In genomic region chr17:80574471-80574965, GRCm38 (mm10) we compare ENCODE assay signal across 25 mouse cellular contexts. TPM values are rescaled to one million over a fixed set of nuclear protein-coding genes. Genes with fewer than 3 reads are reported as not detected.
A peak's percentile ranks its signal among the peaks of the same experiment; 100 is the strongest.
DNase-seq lines count a peak whose midpoint lies in the region; ATAC-seq and TF ChIP-seq lines count a peak whose summit lies in the region.
"Had no signal": no experiment of that assay in that cellular context is flagged by ENCODE, and none has a peak within 500 bp of the region (broad histone marks: within the 10 kb centered on the region; RNA-seq: fewer than 3 reads in every experiment).

No protein-coding gene starts in this region.

- 32% methylated on average over 7 of the region's 7 CpGs for WGBS in forebrain, embryonic 14.5 days
- 34% methylated on average over 7 of the region's 7 CpGs for WGBS in forebrain, embryonic 13.5 days
- 61% methylated on average over 7 of the region's 7 CpGs for WGBS in hindbrain, postnatal 0 days
- WGBS in hindbrain, embryonic 11.5 days: 69% methylated on average over 7 of the region's 7 CpGs

- H3K9me3 ChIP-seq in forebrain, embryonic 14.5 days (replicated peaks; ENCODE audit: control insufficient read depth, low read length): no peaks in the 10 kb centered on the region
- H3K9me3 ChIP-seq in forebrain, embryonic 13.5 days (replicated peaks): no peaks in the 10 kb centered on the region
- H3K9me3 ChIP-seq in hindbrain, postnatal 0 days (ENCODE audit: low read length): no peaks in the 10 kb centered on the region
- no peaks in the 10 kb centered on the region for H3K9me3 ChIP-seq in hindbrain, embryonic 11.5 days (ENCODE audit: control insufficient read depth, low read length)
- H3K9me3 ChIP-seq: embryonic facial prominence, embryonic 12.5 days; embryonic facial prominence, embryonic 15.5 days; heart, embryonic 13.5 days; hindbrain, embryonic 10.5 days had no signal

- H3K4me2 ChIP-seq in forebrain, embryonic 14.5 days (ENCODE audit: low read length): no peak overlapping the region
- H3K4me2 ChIP-seq in forebrain, embryonic 13.5 days: no peak overlapping the region
- H3K4me2 ChIP-seq in hindbrain, postnatal 0 days (ENCODE audit: low read depth, low read length): no peak overlapping the region
- no peak overlapping the region for H3K4me2 ChIP-seq in hindbrain, embryonic 11.5 days (replicated peaks; ENCODE audit: low read depth, low read length)
- H3K4me2 ChIP-seq: embryonic facial prominence, embryonic 12.5 days; embryonic facial prominence, embryonic 15.5 days; heart, embryonic 13.5 days; hindbrain, embryonic 14.5 days had no signal

- no peaks in the 10 kb centered on the region for H3K36me3 ChIP-seq in forebrain, embryonic 14.5 days (ENCODE audit: control insufficient read depth, insufficient read depth, low read length)
- no peaks in the 10 kb centered on the region for H3K36me3 ChIP-seq in forebrain, embryonic 13.5 days (ENCODE audit: poor library complexity, severe bottlenecking)
- H3K36me3 ChIP-seq in hindbrain, postnatal 0 days (ENCODE audit: insufficient read depth, low read length): no peaks in the 10 kb centered on the region
- H3K36me3 ChIP-seq in hindbrain, embryonic 11.5 days (ENCODE audit: control insufficient read depth, insufficient read depth, low read length): no peaks in the 10 kb centered on the region
- H3K36me3 ChIP-seq: embryonic facial prominence, embryonic 12.5 days; embryonic facial prominence, embryonic 15.5 days; hindbrain, embryonic 10.5 days had no signal

- H3K27me3 ChIP-seq in forebrain, embryonic 14.5 days (replicated peaks; ENCODE audit: control insufficient read depth, insufficient read depth, low read length): no peaks in the 10 kb centered on the region
- H3K27me3 ChIP-seq in forebrain, embryonic 13.5 days: no peaks in the 10 kb centered on the region
- H3K27me3 ChIP-seq in hindbrain, postnatal 0 days (ENCODE audit: insufficient read depth, low read length): no peaks in the 10 kb centered on the region
- no peaks in the 10 kb centered on the region for H3K27me3 ChIP-seq in hindbrain, embryonic 11.5 days (ENCODE audit: control insufficient read depth, insufficient read depth, low read length)
- H3K27me3 ChIP-seq: CH12.LX; embryonic facial prominence, embryonic 12.5 days; embryonic facial prominence, embryonic 15.5 days; heart, embryonic 13.5 days had no signal

- H3K9ac ChIP-seq in forebrain, embryonic 14.5 days (ENCODE audit: low read length): no peak overlapping the region
- H3K9ac ChIP-seq in forebrain, embryonic 13.5 days: no peak overlapping the region
- H3K9ac ChIP-seq in hindbrain, postnatal 0 days (replicated peaks; ENCODE audit: low read length): no peak overlapping the region
- no peak overlapping the region for H3K9ac ChIP-seq in hindbrain, embryonic 11.5 days (ENCODE audit: low read depth, low read length)
- H3K9ac ChIP-seq: embryonic facial prominence, embryonic 12.5 days; embryonic facial prominence, embryonic 15.5 days; heart, embryonic 13.5 days; hindbrain, embryonic 14.5 days had no signal

- TF ChIP-seq CTCF in hindbrain, postnatal 0 days (IDR thresholded peaks at IDR 0.05; ENCODE audit: low read depth): no peak

- H3K27ac ChIP-seq in forebrain, embryonic 14.5 days (ENCODE audit: low read depth, low read length): no peak overlapping the region
- no peak overlapping the region for H3K27ac ChIP-seq in forebrain, embryonic 13.5 days
- no peak overlapping the region for H3K27ac ChIP-seq in hindbrain, postnatal 0 days
- no peak overlapping the region for H3K27ac ChIP-seq in hindbrain, embryonic 11.5 days (ENCODE audit: low read depth, low read length)
- H3K27ac ChIP-seq: embryonic facial prominence, embryonic 12.5 days; embryonic facial prominence, embryonic 15.5 days; heart, embryonic 13.5 days; hindbrain, embryonic 10.5 days; hindbrain, embryonic 14.5 days had no signal

- 0 out of 2 replicates have a peak, but pooled peaks cover 11% of the 10 kb centered on the region for H3K4me1 ChIP-seq in forebrain, embryonic 14.5 days (ENCODE audit: control insufficient read depth, insufficient read depth, low read length)
- H3K4me1 ChIP-seq in forebrain, embryonic 13.5 days: peaks cover 17% of the 10 kb centered on the region; the same call in 1 of the 2 replicates
- H3K4me1 ChIP-seq in hindbrain, postnatal 0 days (ENCODE audit: insufficient read depth, low read length): no peaks in the 10 kb centered on the region
- H3K4me1 ChIP-seq in hindbrain, embryonic 11.5 days (replicated peaks; ENCODE audit: control insufficient read depth, insufficient read depth, low read length): peaks cover 2% of the 10 kb centered on the region; the same call in 1 of the 2 replicates

- DNase-seq in forebrain, embryonic 14.5 days (ENCODE audit: low spot score): peak; percentile 35
- DNase-seq in hindbrain, postnatal 0 days (ENCODE audit: low spot score): peak; percentile 18
- DNase-seq in hindbrain, embryonic 11.5 days (ENCODE audit: low spot score): no peak
- peak; percentile 49 for DNase-seq in retina, postnatal 1 day
- DNase-seq in retina, embryonic 14.5 days (ENCODE audit: low spot score): no peak
- DNase-seq: adrenal gland, adult 8-10 months; adrenal gland, postnatal 25 days; cerebellum, adult 18-20 months; cerebellum, adult 9-10 months; cerebellum, postnatal 14 days; gastrocnemius, postnatal 10 days; gastrocnemius, postnatal 36 days; heart, adult 18-20 months had no signal

- ATAC-seq in forebrain, embryonic 14.5 days: no peak
- no peak for ATAC-seq in forebrain, embryonic 13.5 days
- no peak for ATAC-seq in hindbrain, postnatal 0 days
- no peak for ATAC-seq in hindbrain, embryonic 11.5 days (ENCODE audit: low FRiP score)
- ATAC-seq in granulocyte monocyte progenitor cell, adult 5-6 weeks (replicated peaks; ENCODE audit: poor library complexity, severe bottlenecking): no peak
- ATAC-seq: activated CD4-positive, CD25-positive, alpha-beta regulatory T cell, adult 4 months; forebrain, embryonic 16.5 days; intestine, postnatal 0 days had no signal

- no peak overlapping the region for H3K4me3 ChIP-seq in forebrain, embryonic 14.5 days (ENCODE audit: low read depth, low read length)
- H3K4me3 ChIP-seq in forebrain, embryonic 13.5 days: no peak overlapping the region
- no peak overlapping the region for H3K4me3 ChIP-seq in hindbrain, postnatal 0 days (ENCODE audit: low read length)
- no peak overlapping the region for H3K4me3 ChIP-seq in hindbrain, embryonic 11.5 days (ENCODE audit: low read depth, low read length)
- H3K4me3 ChIP-seq: embryonic facial prominence, embryonic 12.5 days; embryonic facial prominence, embryonic 15.5 days; heart, embryonic 13.5 days; hindbrain, embryonic 10.5 days had no signal

RNA-seq across cellular contexts. Expression of gene Cdkl4, which starts 3.1 kb away (rescaled TPM):
- 3.6 and 4.8 TPM in 2 replicates for polyA plus RNA-seq in forebrain, embryonic 14.5 days (2014; fragmentation: Nextera tagmentation; extraction: Ambion mirVana)
- polyA plus RNA-seq in forebrain, embryonic 13.5 days (2015; fragmentation: Nextera tagmentation; extraction: Ambion mirVana): 1.5 and 3.6 TPM in 2 replicates
- total RNA-seq in hindbrain, postnatal 0 days (2014; rRNA removed): 6.4 and 8.4 TPM in 2 replicates
- polyA plus RNA-seq in hindbrain, postnatal 0 days (2015; fragmentation: Nextera tagmentation; extraction: Ambion mirVana): 5.5 and 6.5 TPM in 2 replicates
- 4.6 and 5.6 TPM in 2 replicates for polyA plus RNA-seq in hindbrain, embryonic 11.5 days (2014; fragmentation: Nextera tagmentation; extraction: Ambion mirVana)
- 1.1 TPM in 1 of 2 replicates, not detected in the other for total RNA-seq in granulocyte monocyte progenitor cell, adult 5-6 weeks (2014; fragmentation: Nextera tagmentation)
- 0.67 TPM in 1 of 2 replicates, not detected in the other for total RNA-seq in granulocyte monocyte progenitor cell, adult 5-6 weeks (2017)
- total RNA-seq: adrenal gland, postnatal 25 days; common myeloid progenitor, adult 5-6 weeks; gastrocnemius, postnatal 36 days had no signal
- polyA plus RNA-seq: heart, embryonic 13.5 days had no signal

Comparison
In these comparisons a context has a peak if more than half of its experiments do, and no peak if none do; other contexts are left out.
1. DNase-seq: peak in forebrain, embryonic 14.5 days (single experiment), hindbrain, postnatal 0 days (single experiment) and retina, postnatal 1 day (single experiment); none in hindbrain, embryonic 11.5 days (single experiment) and retina, embryonic 14.5 days (single experiment).